Mouse (Mus musculus) MEL (cell line): ENCODE measurements at regions not wholly inside any gene's neighbourhood (a gene's known extent, or its start where the extent isn't known, plus 50 kb on each side); places are given as distances from the start of the nearest gene placed in this dataset.

ENCODE experiments used
- CHD1 ChIP-seq: IDR thresholded peaks from 2 replicates; pipeline ENCODE4 v1.6.1; 2012; ENCODE audit warnings: low read depth, mild to moderate bottlenecking, inconsistent platforms, low read length, improper control_type of control experiment
- CHD2 ChIP-seq: IDR thresholded peaks from 2 replicates; pipeline ENCODE4 v1.6.1; 2011; ENCODE audit warnings: low read length, improper control_type of control experiment
- CTCF ChIP-seq, 3 experiments: IDR thresholded peaks in 2 of 3; conservative IDR thresholded peaks in 1 of 3; 2 replicates each; pipeline ENCODE4 v1.5.1; 2011 to 2012; ENCODE audit warnings: low read length in 3 of 3, low read depth in 2 of 3, mild to moderate bottlenecking in 2 of 3, improper control_type of control experiment in 1 of 3, inconsistent platforms in 1 of 3, mixed read lengths in 1 of 3, moderate library complexity in 1 of 3; ENCODE audit not compliant: control insufficient read depth in 1 of 3, insufficient read depth in 1 of 3, poor library complexity in 1 of 3, severe bottlenecking in 1 of 3
- GABPA ChIP-seq: IDR thresholded peaks from 2 replicates; pipeline ENCODE4 v1.6.1; 2012; ENCODE audit warnings: low read depth, mild to moderate bottlenecking, inconsistent platforms, low read length, improper control_type of control experiment, moderate library complexity
- JUND ChIP-seq: IDR thresholded peaks from 2 replicates; pipeline ENCODE4 v1.6.1; 2011; ENCODE audit warnings: low read depth, mild to moderate bottlenecking, improper control_type of control experiment, low read length
- MAFK ChIP-seq: IDR thresholded peaks from 2 replicates; pipeline ENCODE4 v1.6.1; 2011; ENCODE audit warnings: low read depth, mild to moderate bottlenecking, low read length, improper control_type of control experiment, borderline replicate concordance
- MYB ChIP-seq: IDR thresholded peaks from 2 replicates; pipeline ENCODE4 v1.6.1; 2011; ENCODE audit warnings: mild to moderate bottlenecking, low read depth, low read length, improper control_type of control experiment
- POLR2A ChIP-seq, 2 experiments: IDR thresholded peaks; 2 replicates each; pipeline ENCODE4 v1.6.1; 2011 to 2012; ENCODE audit warnings: low read length in 2 of 2, mild to moderate bottlenecking in 2 of 2, control low read depth in 1 of 2, improper control_type of control experiment in 1 of 2, low read depth in 1 of 2, moderate library complexity in 1 of 2; ENCODE audit not compliant: control insufficient read depth in 1 of 2, insufficient read depth in 1 of 2, poor library complexity in 1 of 2
- POLR2AphosphoS5 ChIP-seq: IDR thresholded peaks from 2 replicates; pipeline ENCODE4 v1.6.1; 2012; ENCODE audit warnings: low read depth, borderline replicate concordance, mild to moderate bottlenecking, inconsistent platforms, low read length, moderate library complexity, mixed read lengths
- RCOR1 ChIP-seq: IDR thresholded peaks from 2 replicates; pipeline ENCODE4 v1.6.1; 2012; ENCODE audit warnings: low read depth, mild to moderate bottlenecking, inconsistent platforms, low read length, improper control_type of control experiment
- TAL1 ChIP-seq: IDR thresholded peaks from 2 replicates; pipeline ENCODE4 v1.6.1; 2012; ENCODE audit warnings: mild to moderate bottlenecking, inconsistent platforms, low read length, moderate library complexity, mixed read lengths
- USF2 ChIP-seq, 2 experiments: IDR thresholded peaks; 2 replicates each; pipeline ENCODE4 v1.6.1; 2011 to 2012; ENCODE audit warnings: improper control_type of control experiment in 2 of 2, low read length in 2 of 2, borderline replicate concordance in 1 of 2, inconsistent platforms in 1 of 2, low read depth in 1 of 2, mild to moderate bottlenecking in 1 of 2; ENCODE audit not compliant: insufficient read depth in 1 of 2
- ZKSCAN1 ChIP-seq: IDR thresholded peaks from 2 replicates; pipeline ENCODE4 v1.6.1; 2012; ENCODE audit warnings: low read depth, mild to moderate bottlenecking, inconsistent platforms, low read length, improper control_type of control experiment, moderate library complexity
- ZNF384 ChIP-seq: IDR thresholded peaks from 2 replicates; pipeline ENCODE4 v1.6.1; 2012; ENCODE audit warnings: low read depth, mild to moderate bottlenecking, inconsistent platforms, low read length, improper control_type of control experiment

DNA sequence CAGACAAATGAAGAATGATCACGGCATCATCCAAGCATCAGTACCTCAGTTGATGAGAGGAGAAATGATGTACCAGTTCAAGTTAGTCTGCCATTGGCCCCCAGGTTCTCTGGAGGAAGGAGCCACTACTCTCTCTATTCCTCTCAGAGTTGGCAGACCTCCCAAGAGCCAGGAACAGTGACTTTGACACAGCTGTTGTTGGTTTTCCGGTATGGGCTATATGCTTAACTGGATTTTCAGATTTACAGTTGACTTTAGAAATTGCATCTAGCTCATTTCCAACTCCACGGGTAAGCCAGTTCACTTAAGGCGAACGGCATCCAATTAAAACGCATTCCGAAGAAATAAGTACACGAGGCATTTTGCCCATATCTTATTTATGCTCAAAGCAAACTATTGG is 182.9 kb upstream of the Ppargc1a start:
- TF ChIP-seq ZNF384 (no peak), MYB (no peak), GABPA (no peak), POLR2A (IDR thresholded peaks at IDR 0.05; ENCODE audit: control insufficient read depth in 1 of 2, insufficient read depth in 1 of 2, low read depth in 1 of 2, low read length in 2 of 2, poor library complexity in 1 of 2) (no peak), USF2 (IDR thresholded peaks at IDR 0.05; ENCODE audit: borderline replicate concordance in 1 of 2, insufficient read depth in 1 of 2, low read depth in 1 of 2, low read length in 2 of 2) (no peak), MAFK (no peak), JUND (no peak), CTCF (IDR thresholded peaks at IDR 0.05 in 2 of 3, conservative IDR thresholded peaks at IDR 0.05 in 1 of 3; ENCODE audit: control insufficient read depth in 1 of 3, insufficient read depth in 1 of 3, low read depth in 2 of 3, low read length in 3 of 3, poor library complexity in 1 of 3, severe bottlenecking in 1 of 3) (no peak), CHD1 (no peak), CHD2 (no peak), RCOR1 (no peak), ZKSCAN1 (no peak), POLR2AphosphoS5 (no peak), TAL1 (no peak)
